Mouse (Mus musculus): ENCODE results near the gene Rgs6. TPM values are rescaled to one million over a fixed set of nuclear protein-coding genes. Genes with fewer than 3 reads are reported as not detected.

Rgs6 gene
- total RNA-seq, 2 experiments from 2014 or later: 9.9 to 10.5 TPM

DNA sequence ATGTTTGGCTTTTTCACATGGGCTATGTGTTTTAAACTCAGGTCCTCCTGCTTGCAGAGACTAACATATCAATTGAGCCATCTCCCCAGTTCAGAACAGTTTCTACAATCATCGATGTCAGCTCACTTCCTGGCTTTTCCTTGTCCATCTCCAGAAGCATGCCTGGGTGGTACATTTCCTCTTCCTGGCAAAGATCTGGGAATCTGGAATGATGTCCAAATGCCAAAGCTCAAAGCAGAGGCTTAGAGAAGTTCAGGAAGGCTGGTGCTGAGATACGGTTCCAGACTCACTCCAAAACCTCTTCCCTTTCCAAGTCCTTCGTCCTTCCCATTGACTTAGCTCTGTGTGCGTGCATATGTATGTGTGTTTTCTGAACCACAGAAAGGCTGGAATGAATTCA, 59.8 kb downstream of the Rgs6 start:
- DNase-seq (ENCODE audit: low spot score in 2 of 2): no peak

DNA sequence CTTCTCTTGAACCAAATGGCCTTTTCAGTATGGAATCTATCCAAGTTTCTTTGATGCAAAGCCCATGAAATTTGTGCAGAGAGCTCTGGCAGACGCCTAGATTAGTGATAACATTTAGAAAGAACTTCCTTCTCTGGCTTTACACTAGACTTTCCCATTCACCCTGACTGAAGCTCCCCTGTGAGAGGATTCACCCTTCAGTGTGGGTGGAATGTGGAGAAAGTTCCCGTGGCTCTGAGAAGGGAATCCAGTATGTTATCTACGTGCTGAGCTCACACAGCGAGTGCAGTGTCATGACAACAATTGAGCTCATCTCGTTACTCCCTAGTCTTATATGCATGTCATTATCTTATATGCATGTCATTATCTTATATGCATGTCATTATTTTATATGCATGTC, 61.9 kb downstream of the Rgs6 start:
- DNase-seq (ENCODE audit: low spot score in 2 of 2): no peak

DNA sequence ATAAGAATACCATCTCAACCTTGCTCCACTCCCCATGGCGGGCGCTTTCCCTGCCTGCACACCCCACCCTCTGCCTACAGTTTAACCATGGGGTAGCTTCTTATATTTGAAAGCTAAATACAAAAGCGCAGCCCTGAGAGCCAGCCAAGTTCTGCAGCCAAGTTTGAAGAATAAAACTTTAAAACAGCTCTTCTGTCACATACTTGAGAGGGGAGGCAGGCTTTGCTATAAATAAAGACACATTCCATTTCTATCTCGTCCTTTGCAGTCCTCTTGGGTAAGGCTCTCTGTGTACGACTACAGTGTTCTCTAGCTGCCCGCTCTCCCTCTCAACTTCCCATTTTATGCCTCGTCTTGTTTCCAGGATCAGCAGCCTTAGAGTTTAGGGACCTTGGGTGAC, 76.5 kb downstream of the Rgs6 start:
- DNase-seq (ENCODE audit: low spot score in 2 of 2): no peak

DNA sequence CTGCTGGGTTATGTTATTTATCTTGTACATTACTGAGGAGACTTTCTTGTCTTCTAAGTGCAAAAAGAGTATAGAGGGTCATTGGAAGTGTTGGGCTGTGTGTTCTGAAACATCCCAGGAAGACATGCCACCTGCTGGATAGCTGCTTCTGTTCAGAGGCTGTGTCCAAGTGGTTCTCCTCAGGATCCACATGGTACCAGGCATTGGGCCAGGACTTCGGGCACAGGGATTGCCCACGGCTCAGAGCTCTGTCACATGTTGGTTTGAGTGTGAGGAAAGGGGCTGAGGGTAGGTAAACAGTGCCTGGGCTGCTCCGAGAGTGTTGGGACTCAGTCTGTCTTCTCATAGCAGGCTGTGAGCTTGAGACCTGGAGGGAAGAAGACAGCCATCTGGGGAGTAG, 79.3 kb downstream of the Rgs6 start:
- no peak for DNase-seq (ENCODE audit: low spot score in 2 of 2)

DNA sequence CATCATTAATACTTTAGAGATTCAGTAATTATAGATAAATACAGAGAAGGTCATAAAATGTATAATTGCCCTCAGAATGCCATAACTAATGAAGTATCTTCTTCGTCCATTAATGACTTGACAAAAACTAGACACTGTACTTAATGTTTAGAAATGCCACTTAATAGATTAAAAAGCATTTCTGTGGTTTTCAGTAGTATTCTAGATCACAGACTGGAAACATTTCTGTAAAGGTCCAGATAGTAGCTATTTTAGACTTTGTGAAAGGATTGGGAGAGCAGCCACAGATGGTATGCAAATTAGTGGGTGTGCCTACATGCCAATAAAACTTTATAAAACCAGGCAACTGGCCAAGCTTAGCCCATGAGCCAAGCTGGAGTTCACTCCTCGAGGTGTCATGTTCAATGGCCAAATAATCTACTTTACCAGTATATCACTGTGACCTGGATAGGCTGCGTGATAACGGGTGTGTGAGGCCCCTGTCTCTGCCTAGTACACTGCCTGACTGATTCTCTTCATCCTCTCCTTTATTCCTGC, 82.2 kb downstream of the Rgs6 start:
- DNase-seq (ENCODE audit: low spot score in 2 of 2): peak; percentile 6 to 12

DNA sequence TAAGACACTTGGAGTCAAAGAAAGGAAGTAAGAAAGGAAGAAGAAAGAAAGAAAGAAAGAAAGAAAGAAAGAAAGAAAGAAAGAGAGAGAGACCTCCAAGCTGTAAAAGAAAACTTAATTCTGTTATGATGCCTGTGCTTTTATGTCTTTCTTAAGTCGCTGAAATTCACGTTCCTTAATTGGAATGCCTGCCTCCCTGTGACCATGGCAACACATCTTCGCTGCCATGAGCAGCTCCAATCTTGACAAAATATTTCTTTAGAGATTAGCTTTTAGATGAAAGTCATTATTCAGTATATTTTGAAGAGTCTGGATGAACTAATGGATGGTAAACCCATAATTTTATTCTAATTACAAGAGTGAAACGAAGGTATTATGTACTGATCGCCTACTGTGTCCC, 83.5 kb downstream of the Rgs6 start:
- DNase-seq (ENCODE audit: low spot score in 2 of 2): no peak

DNA sequence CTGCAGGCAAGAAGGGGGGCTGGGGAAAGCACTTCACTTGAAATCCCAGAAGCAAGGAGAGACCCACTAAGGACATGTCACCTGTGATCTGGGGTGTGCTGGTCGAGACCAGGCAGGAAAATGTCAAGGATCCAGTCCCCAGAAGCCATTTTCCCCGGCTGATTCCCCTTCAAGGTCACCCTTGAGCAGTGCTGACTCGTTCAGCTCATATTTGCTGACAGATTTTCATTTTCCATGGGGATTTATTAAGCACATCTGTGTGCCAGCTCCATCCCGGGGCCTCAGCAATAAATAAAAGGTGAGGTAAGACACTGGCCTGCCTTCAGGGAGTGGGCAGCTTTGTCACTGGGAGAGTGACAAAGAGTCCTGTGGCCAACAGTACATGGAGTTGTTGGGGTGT, 87.0 kb downstream of the Rgs6 start:
- DNase-seq (ENCODE audit: low spot score in 2 of 2): no peak

DNA sequence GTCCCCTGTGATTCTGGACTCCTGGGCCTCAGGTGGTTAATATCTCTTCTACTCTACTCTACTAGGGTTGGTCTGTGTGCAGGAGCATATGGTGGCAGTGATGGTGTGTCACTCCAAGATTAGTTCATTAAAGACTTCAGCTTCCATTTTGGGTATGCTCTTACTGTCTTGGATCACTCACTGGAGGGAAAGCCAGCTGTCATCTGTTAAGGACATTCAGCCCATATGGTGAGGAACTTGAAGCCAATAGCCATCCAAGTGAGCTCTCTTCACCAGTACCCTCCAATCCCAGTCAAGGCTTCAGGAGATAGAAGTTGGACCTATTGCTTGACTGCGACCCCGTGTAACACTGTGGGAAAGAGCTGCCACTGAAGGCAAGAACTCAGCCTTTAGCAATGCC, 98.9 kb downstream of the Rgs6 start:
- DNase-seq (ENCODE audit: low spot score in 2 of 2): peak in 1 of 2 experiments; percentile 24

DNA sequence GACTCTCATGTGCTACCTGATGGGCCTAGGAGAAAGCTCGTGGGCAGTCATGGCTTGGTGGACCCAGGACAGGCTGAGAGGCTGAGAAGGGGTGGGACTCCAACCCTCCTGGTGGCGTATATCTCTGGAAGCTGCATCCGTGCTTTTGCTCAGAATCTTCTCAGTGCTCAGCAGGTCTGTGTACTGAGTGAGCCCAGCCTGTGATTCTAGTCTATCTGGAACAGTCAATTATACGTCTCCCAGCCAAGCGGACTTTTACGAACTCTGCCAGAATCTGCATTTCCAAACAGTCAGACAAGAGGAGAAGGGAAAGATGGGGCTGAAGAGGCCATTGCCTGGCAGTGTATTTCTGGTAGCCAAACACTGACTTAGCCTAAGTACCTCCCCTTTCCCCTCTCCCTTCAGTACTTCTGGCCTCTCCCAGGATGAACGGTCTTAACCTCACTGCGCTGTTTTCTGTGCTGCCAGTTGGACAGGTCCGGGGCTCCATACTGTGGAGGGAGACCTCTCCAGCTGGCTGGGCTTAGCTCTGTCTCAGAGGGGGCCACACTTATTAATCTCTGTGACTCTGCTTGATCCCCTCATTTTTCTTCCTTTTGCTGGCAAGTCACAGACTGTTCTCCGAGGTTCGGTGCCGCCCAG, 110.9 kb downstream of the Rgs6 start:
- DNase-seq (ENCODE audit: low spot score in 2 of 2): no peak

DNA sequence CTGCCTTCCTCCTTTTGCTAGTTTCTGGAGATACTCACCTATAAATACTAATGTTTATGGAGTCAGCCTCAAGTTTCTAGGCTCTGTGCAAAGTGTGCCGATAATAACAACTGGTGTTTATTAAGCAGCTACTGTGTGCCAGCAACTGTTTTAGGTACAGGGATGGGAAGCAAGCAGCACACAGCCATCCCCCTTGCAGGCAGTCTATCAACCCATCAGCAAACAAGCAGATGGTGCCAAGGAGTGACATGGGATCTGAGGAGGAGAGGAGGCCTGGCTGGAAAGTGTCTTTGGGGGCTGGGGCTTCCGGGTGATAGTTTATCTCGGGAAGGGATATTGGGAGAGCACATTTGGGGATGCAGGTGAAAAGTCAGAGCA, 111.4 kb downstream of the Rgs6 start:
- DNase-seq (ENCODE audit: low spot score in 2 of 2): no peak

DNA sequence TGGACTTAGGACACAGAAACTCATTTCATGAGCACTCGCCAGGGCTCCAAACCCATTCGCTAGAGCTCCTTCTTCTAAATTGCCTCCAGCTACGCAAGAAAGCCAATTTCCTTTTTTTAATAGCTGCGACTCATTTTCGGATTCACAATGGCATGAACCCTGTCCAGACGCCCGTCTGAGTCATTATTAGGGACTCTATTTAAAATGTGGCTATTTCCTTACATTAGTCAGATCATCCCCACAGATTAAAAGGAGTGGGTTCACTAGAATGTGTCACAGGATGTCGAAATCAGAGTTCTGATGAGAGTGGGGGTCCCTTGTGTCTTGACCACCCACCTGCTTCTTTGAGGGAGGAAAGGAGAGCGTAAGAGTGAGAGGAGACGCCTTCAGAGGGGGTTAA, 112.1 kb downstream of the Rgs6 start:
- no peak for DNase-seq (ENCODE audit: low spot score in 2 of 2)

DNA sequence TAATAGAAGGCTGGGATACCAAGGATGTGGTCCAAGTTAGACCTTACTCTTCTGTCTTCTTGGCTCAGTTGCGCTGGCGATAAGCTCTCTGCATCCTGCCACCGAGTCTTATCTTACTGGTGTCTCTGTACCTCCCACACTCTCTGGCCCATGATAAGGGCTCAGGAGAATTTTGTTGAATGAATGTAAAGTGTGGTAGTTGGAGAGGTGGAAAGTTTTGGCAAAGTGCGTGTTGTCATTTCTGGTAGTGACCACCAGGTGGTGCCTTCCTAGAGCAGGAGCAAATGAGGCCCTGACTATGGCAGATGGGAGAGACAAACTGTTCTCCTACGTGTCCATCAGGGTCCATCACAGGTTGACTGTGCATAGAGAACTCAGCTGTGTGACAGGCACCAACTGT, 112.7 kb downstream of the Rgs6 start:
- peak in 1 of 2 experiments; percentile 59 for DNase-seq (ENCODE audit: low spot score in 2 of 2)

DNA sequence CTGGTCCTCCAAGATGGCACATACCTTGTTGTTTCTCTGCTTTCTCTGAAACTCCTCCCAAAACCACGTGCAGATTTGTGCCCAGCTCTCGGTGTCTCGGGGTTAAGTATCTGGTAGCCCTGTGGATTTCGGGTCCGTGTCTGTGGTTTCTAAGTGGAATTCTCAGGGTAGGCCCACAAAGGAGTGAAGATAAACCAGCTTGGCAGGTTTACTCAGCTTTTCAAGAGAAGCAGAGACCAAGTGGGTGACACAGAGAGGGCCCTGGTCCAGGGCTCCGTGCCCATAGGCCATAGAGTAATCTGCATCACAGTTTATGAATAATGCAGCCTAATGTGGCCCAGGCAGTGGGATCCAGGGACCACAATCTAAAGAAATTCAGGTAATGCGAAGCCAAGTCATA, 113.3 kb downstream of the Rgs6 start:
- no peak for DNase-seq (ENCODE audit: low spot score in 2 of 2)

DNA sequence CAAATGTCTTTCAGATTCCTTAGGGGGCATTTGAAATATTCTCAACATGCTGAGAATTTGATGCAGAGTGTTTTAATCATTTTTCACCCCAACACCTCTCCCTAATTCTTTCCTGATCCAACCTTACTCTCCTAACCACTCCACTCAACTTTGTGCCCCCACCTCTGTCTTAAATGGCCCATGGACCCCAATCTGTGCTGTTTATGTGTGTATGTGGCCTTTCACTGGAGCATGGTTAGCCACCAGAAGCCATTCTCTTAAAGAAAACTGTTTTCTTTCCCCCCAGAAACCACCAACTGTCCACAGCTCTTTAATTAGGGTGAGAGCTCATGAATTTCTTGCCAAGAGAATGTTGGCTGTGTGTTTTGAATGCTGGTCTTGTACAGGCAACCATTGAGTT, 122.3 kb downstream of the Rgs6 start:
- no peak for DNase-seq (ENCODE audit: low spot score in 2 of 2)

DNA sequence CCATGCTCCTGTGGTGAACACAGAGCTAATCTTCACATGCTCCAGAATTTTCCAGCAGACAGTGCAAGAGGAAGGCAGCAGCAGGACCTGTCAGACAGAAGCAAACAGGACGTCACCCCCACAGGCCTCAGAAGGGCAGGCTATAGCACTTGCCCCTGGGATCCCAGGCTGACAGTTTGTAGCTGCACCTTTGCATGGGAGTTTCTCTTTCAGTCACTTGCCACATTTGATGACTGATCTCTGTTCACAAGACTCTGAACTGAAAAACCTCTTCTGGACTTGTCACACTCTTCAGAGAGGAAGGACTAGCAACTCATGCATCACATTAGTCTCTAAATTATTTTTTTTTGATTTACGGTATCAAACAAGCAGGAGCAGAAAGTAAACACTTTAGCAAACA, 126.2 kb downstream of the Rgs6 start:
- DNase-seq (ENCODE audit: low spot score in 2 of 2): no peak

DNA sequence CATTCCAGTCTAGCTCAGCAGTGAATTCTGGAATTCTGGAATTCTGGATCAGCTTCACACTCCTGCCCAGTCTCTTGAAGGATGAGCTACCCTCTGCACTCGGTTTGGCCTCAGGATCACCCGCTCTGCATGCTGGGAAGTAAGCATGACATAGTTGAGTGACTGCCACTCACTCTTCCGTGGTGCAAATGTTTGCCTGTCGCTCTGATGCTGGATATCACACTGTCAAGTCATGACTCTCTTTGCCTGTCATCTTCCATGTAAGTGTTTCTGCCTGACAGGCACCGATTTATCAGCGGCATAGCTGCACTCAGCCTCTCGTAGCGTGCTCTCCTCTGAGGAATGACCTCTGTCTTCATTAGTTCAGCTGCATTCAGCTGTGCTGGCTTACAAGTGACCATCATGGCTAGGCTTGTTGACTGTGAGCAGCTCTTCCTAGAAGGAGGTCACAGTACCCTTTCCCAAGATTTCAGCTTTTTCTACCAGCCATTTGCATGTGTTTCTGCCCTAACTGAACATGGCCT, 135.0 kb downstream of the Rgs6 start:
- DNase-seq (ENCODE audit: low spot score in 2 of 2): no peak

DNA sequence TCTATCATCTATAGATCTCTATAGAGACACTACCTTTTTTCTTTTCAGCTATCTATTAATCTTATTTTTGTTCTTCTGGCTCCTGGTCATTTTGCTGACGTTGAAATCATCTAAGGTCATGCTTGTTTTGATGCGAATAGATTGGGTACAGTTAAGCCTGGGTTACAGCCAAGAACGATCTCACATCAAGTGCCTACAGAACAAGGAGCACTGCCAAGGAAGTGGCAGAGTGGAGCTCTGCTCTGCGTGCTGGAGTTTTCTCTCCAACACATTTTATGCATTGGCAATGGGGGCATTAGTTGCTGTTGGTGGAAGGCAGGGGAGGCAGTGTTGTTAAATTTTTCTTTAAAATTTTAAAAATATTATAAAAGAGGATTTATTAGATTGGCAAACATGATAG, 138.2 kb downstream of the Rgs6 start:
- no peak for DNase-seq (ENCODE audit: low spot score in 2 of 2)

DNA sequence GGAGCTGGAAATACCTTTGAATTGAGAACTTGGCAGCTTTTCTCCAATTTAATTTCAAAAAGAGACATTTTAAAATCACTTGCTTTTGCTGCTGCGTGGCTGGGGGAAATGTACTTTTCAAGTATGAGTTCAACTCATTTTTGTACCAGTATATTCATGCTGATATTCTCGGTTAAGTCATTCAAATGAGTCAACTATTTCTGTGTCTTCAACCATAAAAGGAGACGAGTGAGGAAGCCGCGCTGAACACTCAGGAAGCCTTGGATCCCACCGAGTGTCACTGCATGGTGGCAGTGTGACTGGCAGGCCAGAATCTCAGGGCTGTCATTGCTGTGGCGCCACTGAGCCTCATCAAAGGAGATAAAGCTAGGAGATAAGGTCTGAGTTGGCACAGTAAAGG, 143.5 kb downstream of the Rgs6 start:
- no peak for DNase-seq (ENCODE audit: low spot score in 2 of 2)

DNA sequence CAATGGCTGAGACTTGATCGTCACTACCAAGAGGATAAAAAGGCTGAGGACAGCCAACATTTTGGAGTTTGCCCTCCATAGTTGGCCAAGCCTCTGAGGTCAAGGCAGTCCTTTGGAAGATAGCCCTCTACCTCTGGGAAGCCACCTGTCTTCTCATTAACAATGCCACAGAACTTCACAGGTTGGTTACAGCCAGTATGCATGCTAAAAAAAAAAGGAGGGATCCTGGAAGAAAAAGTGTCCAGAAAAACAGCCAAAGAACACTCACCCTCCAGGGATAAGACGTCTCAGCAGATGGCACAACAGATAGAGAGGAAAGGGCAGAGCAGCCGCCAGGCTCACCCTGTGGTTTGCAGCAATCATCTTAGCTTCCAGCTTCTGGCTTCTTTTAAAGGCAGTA, 154.9 kb downstream of the Rgs6 start:
- DNase-seq (ENCODE audit: low spot score in 2 of 2): no peak

DNA sequence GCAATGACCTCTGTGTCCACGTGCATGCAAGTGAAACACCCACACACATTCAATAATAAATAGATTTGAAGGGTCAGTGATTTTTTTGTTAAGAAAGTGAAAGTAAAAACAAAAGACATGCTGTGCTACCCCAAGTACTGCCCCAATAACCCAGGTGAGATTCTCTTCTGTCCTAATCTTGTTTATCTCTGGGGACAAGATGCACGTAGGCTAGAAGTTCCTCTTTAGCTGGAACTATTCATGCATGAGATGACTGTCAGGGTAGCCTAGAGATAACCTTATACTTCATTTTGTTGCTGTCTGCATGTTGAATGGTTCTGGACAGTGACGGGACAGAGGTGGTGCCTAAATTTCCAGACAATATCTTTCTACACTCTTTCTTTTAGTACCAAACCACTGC, 155.9 kb downstream of the Rgs6 start:
- DNase-seq (ENCODE audit: low spot score in 2 of 2): no peak

DNA sequence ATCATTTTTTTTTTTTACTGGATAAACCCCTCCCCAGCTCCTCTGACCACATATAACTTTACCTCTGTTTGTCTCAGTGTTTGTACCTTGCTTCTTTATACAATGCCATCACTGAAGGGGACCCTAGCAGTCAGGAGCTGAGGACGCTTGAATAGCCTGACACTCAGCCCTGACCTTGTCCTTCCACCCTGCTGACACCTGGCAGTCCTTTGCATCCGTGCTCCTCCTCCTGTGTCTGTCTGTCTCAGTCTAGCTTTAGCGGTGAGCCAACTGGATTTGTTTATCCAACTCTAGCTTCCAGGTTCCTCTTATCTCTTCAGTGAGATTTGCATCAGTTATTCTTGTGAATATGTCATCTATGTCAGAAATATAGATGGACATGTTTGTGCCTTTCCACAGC, 156.7 kb downstream of the Rgs6 start:
- no peak for DNase-seq (ENCODE audit: low spot score in 2 of 2)

DNA sequence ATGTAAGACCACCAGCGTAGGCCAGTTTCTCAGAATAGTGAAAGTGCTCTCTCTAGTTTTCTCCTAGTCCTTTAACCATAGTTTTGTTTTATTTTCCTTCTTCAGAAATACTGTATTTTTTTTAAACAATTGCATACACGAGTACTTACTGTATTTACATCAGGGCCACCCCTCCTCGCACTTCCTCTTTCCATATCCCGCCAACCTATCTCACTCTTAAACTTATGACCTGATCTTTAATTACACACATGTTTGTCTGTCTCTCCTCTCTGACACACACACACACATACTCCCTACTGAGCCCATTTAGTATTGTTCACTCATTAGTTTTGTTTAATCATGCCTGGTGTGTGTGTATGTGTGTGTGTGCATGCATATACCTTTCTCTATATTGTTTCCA, 159.0 kb downstream of the Rgs6 start:
- no peak for DNase-seq (ENCODE audit: low spot score in 2 of 2)

DNA sequence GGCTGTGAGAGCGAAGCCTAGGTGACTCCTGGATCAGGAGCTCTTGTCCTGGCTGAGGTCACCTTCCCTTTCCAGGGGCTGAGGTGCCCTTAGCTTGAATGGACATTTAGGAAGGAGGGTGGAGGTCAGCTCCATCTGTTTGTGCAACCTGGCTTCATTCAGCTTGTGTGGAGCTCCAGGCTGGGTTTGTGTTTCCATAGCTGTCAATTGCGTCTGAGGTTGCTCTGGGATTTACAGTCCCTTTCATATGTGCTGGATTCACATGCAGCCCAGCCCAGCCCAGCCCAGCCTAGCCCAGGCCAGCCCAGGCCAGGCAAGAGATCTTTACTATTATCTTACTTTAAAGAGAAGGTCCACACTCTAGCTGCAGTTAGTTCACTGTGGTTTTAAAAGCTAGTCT, 163.8 kb downstream of the Rgs6 start:
- no peak for DNase-seq (ENCODE audit: low spot score in 2 of 2)

DNA sequence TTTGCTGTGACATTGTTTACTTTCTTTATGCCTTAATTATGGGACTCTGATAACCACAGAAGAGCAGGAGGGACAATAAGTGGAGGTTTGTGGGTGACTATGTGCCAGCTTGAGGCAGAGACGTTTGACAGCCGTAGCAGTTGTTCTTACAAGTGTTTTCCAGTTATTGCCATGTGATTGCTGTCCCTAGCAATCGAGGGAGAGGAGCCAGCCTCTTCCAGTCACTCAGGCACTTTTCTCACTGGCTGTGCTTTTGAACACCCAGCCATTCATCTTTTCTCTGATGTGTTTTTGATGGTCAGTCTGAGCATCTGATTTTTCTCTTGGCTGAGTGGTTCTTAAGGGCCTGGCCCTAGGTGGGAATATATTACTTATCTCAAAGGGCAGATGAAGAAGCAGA, 166.4 kb downstream of the Rgs6 start:
- no peak for DNase-seq (ENCODE audit: low spot score in 2 of 2)

Measured in layer of hippocampus, adult 18-20 months (tissue).